Mouse (Mus musculus): ENCODE data around the gene Gm614.

DNA sequence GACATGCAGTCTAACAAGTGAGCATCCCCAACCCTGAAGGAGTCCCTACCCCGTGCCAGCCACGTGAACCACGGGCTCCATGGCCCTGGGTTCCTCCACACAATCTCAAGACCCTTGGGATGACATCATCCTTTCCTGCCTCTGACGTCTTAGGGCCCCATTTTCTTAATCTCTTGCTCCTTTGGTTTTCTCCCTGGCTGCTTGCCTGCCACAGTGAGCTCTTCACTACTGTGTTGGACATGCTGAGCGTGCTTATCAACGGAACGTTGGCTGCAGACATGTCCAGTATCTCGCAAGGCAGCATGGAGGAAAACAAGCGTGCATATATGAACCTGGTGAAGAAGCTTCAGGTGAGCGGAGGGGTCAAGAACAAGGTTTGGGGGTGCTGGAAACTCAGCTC, 26.3 kb upstream of the Gm614 start:
- TF ChIP-seq POLR2A (IDR thresholded peaks at IDR 0.05; ENCODE audit: borderline replicate concordance, insufficient read depth, low read length) (no peak), CTCF (IDR thresholded peaks at IDR 0.05; ENCODE audit: borderline replicate concordance, insufficient read depth, low read depth, low read length) (no peak)
